Mouse (Mus musculus) midbrain, embryonic 13.5 days (tissue): ENCODE measurements around the gene Mfsd5. TPM values are rescaled to one million over a fixed set of nuclear protein-coding genes. Genes with fewer than 3 reads are reported as not detected.
A peak's percentile ranks its signal among the peaks of the same experiment; 100 is the strongest.

Experiments used
- ATAC-seq: fragments of 200-750 bp; cut with Nextera tagmentation; 2 replicates; pipeline ENCODE4 v1.8.0; 2017; ENCODE audit warnings: mild to moderate bottlenecking, moderate TSS enrichment, moderate library complexity
- H3K27ac ChIP-seq: fragments of 300-500 bp; sonication (generic); 2 replicates; pipeline ENCODE4 v1.5.1; 2015; ENCODE audit warnings: inconsistent platforms, mild to moderate bottlenecking, moderate library complexity
- H3K27me3 ChIP-seq: fragments of 300-500 bp; sonication (generic); 2 replicates; pipeline ENCODE4 v1.6.1; 2015; ENCODE audit warnings: mild to moderate bottlenecking, inconsistent platforms
- H3K36me3 ChIP-seq: fragments of 300-500 bp; sonication (generic); 2 replicates; pipeline ENCODE4 v1.6.1; 2015; ENCODE audit warnings: mild to moderate bottlenecking, inconsistent platforms
- H3K4me1 ChIP-seq: fragments of 300-500 bp; sonication (generic); replicated peaks from 2 replicates; pipeline ENCODE4 v1.6.1; 2015; ENCODE audit warnings: inconsistent platforms
- H3K4me2 ChIP-seq: fragments of 300-500 bp; sonication (generic); replicated peaks from 2 replicates; pipeline ENCODE4 v1.6.1; 2015; ENCODE audit warnings: moderate library complexity, mild to moderate bottlenecking, inconsistent platforms
- H3K4me3 ChIP-seq: fragments of 300-500 bp; sonication (generic); replicated peaks from 2 replicates; pipeline ENCODE4 v1.5.1; 2015; ENCODE audit warnings: mild to moderate bottlenecking, inconsistent platforms
- H3K9ac ChIP-seq: fragments of 300-500 bp; sonication (generic); replicated peaks from 2 replicates; pipeline ENCODE4 v1.6.1; 2015; ENCODE audit warnings: mild to moderate bottlenecking, inconsistent platforms
- H3K9me3 ChIP-seq: fragments of 300-500 bp; sonication (generic); 2 replicates; pipeline ENCODE4 v1.6.1; 2016; ENCODE audit warnings: mild to moderate bottlenecking, inconsistent platforms
- WGBS: fragments of 180-500 bp; shearing (Covaris S2); methylation state at CpG from one replicate; pipeline ENCODE4 v1.1.7; 2015; 5-methylcytosine and 5-hydroxymethylcytosine counted together
- polyA plus RNA-seq: library from polyadenylated mRNA; unstranded; fragments of >200 nt; fragmentation: Nextera tagmentation; extraction: Ambion mirVana; gene quantifications from 2 replicates; pipeline ENCODE4 v1.2.1, GENCODE M21; 2015

The Mfsd5 gene
- polyA plus RNA-seq, 1 experiment from 2014 or later: 53.4 TPM

DNA sequence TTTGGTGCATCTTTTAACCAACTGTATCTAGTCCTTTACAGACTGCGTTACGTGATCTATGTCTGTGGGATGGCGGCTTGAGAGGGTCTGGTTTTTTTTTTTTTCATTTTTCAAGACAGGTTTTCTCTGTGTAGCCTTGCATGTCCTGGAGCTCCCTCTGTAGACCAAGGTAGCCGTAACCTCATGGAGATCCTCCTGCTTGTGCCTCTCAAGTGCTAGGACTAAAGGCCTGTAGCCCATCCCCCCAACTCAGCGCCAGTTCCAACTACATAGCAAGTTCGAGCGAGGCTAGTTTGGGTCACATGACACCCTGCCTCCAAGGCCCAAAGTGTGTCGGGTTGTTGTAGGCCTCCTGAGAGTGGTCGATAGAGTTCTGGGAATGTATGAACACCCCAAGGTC is 29.5 kb downstream of the Mfsd5 start:
- Histone ChIP-seq H3K36me3 (peaks cover 61% of the 10 kb centered on the region), H3K4me3 (no peak overlapping the region), H3K4me2 (no peak overlapping the region), H3K27ac (no peak overlapping the region), H3K4me1 (no peaks in the 10 kb centered on the region), H3K9me3 (no peaks in the 10 kb centered on the region), H3K9ac (no peak overlapping the region), H3K27me3 (no peaks in the 10 kb centered on the region)
- no peak for ATAC-seq
- WGBS: 89% methylated on average over 9 of the region's 9 CpGs

DNA sequence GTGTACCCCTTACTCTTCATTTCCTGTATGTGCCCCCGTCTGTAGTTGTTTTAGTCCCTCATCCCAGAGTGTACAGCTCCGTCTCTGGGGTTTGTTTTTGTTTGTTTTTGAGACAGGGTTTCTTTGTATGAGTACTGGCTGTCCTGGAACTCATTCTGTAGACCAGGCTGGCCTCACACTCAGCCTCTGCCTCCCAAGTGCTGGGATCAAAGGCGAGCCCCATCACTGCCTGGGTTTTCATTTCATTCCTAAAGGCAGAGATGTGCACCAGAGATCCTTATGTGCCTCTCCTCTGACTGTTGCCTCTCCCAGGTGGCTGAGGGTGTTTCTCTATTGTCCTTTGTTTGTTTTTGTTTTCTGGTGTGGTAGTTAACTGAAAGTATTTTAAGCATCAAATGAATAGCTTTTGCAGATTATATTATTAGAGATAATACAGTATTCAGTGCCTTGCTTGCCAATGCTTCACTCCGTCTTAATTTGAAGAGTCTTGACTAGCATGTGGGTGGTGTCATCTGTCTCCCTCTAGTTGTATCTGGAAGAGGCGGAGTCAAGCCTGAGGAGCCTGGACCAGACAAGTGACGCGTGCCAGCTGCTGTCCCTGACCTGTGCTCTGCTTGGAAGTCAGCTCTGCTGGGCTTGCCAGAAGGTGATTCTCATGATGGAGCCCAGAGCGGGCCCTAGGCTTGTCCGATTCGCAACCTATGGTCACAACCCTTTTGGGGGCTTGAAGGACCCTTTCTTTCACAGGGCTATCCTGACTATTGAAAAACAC is 31.0 kb downstream of the Mfsd5 start:
- 88% methylated on average over 10 of the region's 10 CpGs for WGBS
- Histone ChIP-seq H3K9me3 (no peaks in the 10 kb centered on the region), H3K36me3 (peaks cover 62% of the 10 kb centered on the region), H3K4me1 (no peaks in the 10 kb centered on the region), H3K4me2 (no peak overlapping the region), H3K27me3 (no peaks in the 10 kb centered on the region), H3K9ac (no peak overlapping the region), H3K4me3 (no peak overlapping the region), H3K27ac (no peak overlapping the region)
- no peak for ATAC-seq

DNA sequence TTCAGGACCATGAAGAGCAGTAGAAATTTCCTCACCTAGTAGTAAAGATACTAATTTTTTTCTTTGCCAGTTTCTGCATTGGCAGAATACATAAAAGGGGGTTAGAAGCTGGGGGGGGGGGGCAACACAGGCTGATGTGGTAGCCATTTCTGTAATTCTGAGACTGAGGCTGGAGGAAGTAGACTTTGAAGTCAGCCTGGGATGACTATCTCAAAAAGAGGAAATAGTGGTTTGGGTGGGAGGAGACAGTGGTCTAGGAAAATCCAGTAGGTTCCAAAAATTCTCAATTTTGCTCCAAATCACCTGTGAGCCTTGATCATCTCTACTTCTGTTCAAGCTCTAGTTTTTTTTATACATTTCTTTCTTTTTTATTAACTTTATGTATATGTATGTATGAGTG is 32.2 kb downstream of the Mfsd5 start:
- ATAC-seq: no peak
- Histone ChIP-seq H3K4me3 (no peak overlapping the region), H3K36me3 (peaks cover 56% of the 10 kb centered on the region), H3K9ac (no peak overlapping the region), H3K4me1 (no peaks in the 10 kb centered on the region), H3K9me3 (no peaks in the 10 kb centered on the region), H3K27me3 (no peaks in the 10 kb centered on the region), H3K27ac (no peak overlapping the region), H3K4me2 (no peak overlapping the region)

- Histone ChIP-seq H3K4me3 (no peak overlapping the region), H3K27ac (no peak overlapping the region), H3K36me3 (peaks cover 49% of the 10 kb centered on the region), H3K27me3 (no peaks in the 10 kb centered on the region), H3K9me3 (no peaks in the 10 kb centered on the region), H3K4me1 (no peaks in the 10 kb centered on the region), H3K9ac (no peak overlapping the region), H3K4me2 (no peak overlapping the region)
- ATAC-seq: no peak
- 95% methylated on average over 8 of the region's 8 CpGs for WGBS
Measured at GRCm38 (mm10) chr15:102315292-102315691, 36.0 kb downstream of the Mfsd5 start.

DNA sequence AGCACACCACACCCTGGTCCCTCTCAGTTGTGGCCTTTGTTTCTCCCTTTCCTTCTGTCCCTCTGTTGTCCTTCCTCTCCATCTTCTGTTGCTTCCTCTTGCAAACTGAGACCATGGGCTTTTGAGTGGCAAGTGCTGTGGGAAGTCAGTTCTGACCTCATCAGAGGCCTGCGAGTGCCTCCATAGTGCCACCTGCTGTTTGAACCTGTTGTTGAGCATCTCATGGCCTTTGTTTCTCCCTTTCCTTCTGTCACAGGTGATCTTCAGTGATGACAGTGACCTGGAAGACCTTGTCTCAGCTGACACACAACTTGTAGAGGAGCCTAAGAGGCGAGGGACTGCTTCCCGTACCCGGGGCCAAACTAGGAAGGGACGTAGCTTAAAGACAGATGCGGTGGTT is 37.0 kb downstream of the Mfsd5 start:
- Histone ChIP-seq H3K27me3 (no peaks in the 10 kb centered on the region), H3K4me2 (no peak overlapping the region), H3K36me3 (peaks cover 55% of the 10 kb centered on the region), H3K9me3 (no peaks in the 10 kb centered on the region), H3K9ac (no peak overlapping the region), H3K4me1 (no peaks in the 10 kb centered on the region), H3K4me3 (no peak overlapping the region), H3K27ac (no peak overlapping the region)
- 0 out of 2 replicates have a peak, but pooled peaks have one; percentile 40 for ATAC-seq
- WGBS: 86% methylated on average over 6 of the region's 6 CpGs

- H3K9ac ChIP-seq: no peak overlapping the region
- H3K4me2 ChIP-seq: peak overlapping the region; percentile 76
- no peaks in the 10 kb centered on the region for H3K27me3 ChIP-seq
- H3K4me3 ChIP-seq: 0 out of 2 replicates have a peak overlapping the region, but pooled peaks have one; percentile 11
- peaks cover 16% of the 10 kb centered on the region for H3K4me1 ChIP-seq
- no peaks in the 10 kb centered on the region for H3K9me3 ChIP-seq
- peaks cover 56% of the 10 kb centered on the region for H3K36me3 ChIP-seq
- 73% methylated on average over 12 of the region's 12 CpGs for WGBS
- ATAC-seq: no peak
- H3K27ac ChIP-seq: no peak overlapping the region
Measured at GRCm38 (mm10) chr15:102324654-102325473, 45.6 kb downstream of the Mfsd5 start.

- peak within 1 kb of the TSS; percentile 71 for H3K27ac ChIP-seq
- H3K27me3 ChIP-seq: no peaks in the 10 kb centered on the region
- peak within 1 kb of the TSS; percentile 76 for H3K4me2 ChIP-seq
- peaks cover 17% of the 10 kb centered on the region for H3K4me1 ChIP-seq
- peaks cover 55% of the 10 kb centered on the region for H3K36me3 ChIP-seq
- H3K9me3 ChIP-seq: no peaks in the 10 kb centered on the region
- peak within 1 kb of the TSS; percentile 94 for H3K4me3 ChIP-seq
- peak within 1 kb of the TSS; percentile 91 for H3K9ac ChIP-seq
- WGBS: under 1% methylated on average over 40 of the region's 40 CpGs
- peak; percentile 95 for ATAC-seq
Measured at GRCm38 (mm10) chr15:102326022-102326576, 46.8 kb downstream of the Mfsd5 start, which contains the start of gene Pfdn5. Pfdn5 (plus strand) TSS chr15:102326116.

DNA sequence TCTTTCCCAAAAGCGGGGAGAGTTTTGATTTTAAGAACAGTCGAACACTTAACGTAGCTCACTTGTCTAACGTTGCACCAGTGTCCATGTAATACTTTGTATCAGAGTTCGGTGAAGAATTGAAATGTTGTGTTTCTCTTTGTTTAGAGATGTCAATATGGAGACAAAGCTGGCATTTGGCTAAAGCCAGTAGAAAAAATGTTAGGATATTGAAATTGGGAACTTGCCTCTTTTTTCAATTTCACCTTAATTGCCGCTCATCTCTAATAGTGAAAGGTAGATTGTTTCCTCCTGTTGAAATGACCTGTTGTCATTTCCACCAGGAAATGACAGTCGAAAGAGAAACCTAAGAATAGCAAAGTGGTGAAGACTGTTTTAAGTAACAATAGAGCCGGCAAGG is 47.6 kb downstream of the Mfsd5 start:
- no peak for ATAC-seq
- Histone ChIP-seq H3K27ac (no peak overlapping the region), H3K4me3 (peak overlapping the region; percentile 94), H3K9ac (peak overlapping the region; percentile 91), H3K4me2 (peak overlapping the region; percentile 76), H3K36me3 (peaks cover 48% of the 10 kb centered on the region), H3K9me3 (no peaks in the 10 kb centered on the region), H3K4me1 (peaks cover 21% of the 10 kb centered on the region), H3K27me3 (no peaks in the 10 kb centered on the region)
- 74% methylated on average over 8 of the region's 8 CpGs for WGBS

Other genes with a start within 250 kb of the Mfsd5 start
- gene Eif4b, start 205.7 kb upstream of the Mfsd5 start, polyA plus RNA-seq: 89.9 and 91.2 TPM in 2 replicates
- gene Tns2, start 179.0 kb upstream of the Mfsd5 start, polyA plus RNA-seq: 6.1 and 6.9 TPM in 2 replicates
- gene Spryd3, start 143.2 kb upstream of the Mfsd5 start, polyA plus RNA-seq: 38.0 and 38.5 TPM in 2 replicates
- gene Igfbp6, start 135.1 kb upstream of the Mfsd5 start, polyA plus RNA-seq: 0.72 and 0.81 TPM in 2 replicates
- not detected in 2 replicates for gene Soat2, start 128.9 kb upstream of the Mfsd5 start, polyA plus RNA-seq
- gene Zfp740, start 76.2 kb upstream of the Mfsd5 start, polyA plus RNA-seq: 81.1 and 83.0 TPM in 2 replicates
- 37.9 and 40.2 TPM in 2 replicates for gene Csad, start 74.7 kb upstream of the Mfsd5 start, polyA plus RNA-seq
- gene Itgb7, start 47.5 kb upstream of the Mfsd5 start, polyA plus RNA-seq: 0.71 and 0.82 TPM in 2 replicates
- 2.7 and 3.4 TPM in 2 replicates for gene Rarg, start 21.9 kb upstream of the Mfsd5 start, polyA plus RNA-seq
- gene Gm9918, start 8.9 kb upstream of the Mfsd5 start, polyA plus RNA-seq: 0.07 and 0.12 TPM in 2 replicates
- 11.0 and 13.3 TPM in 2 replicates for gene Espl1, start 16.8 kb downstream of the Mfsd5 start, polyA plus RNA-seq
- 472 and 474 TPM in 2 replicates for gene Pfdn5, start 46.7 kb downstream of the Mfsd5 start, polyA plus RNA-seq
- 93.8 and 105 TPM in 2 replicates for gene Myg1, start 52.3 kb downstream of the Mfsd5 start, polyA plus RNA-seq
- gene Aaas, start 71.3 kb downstream of the Mfsd5 start, polyA plus RNA-seq: 41.4 and 44.1 TPM in 2 replicates
- gene Sp7, start 87.7 kb downstream of the Mfsd5 start, polyA plus RNA-seq: 0.14 and 0.28 TPM in 2 replicates
- 5.6 TPM in 2 replicates for gene Sp1, start 126.7 kb downstream of the Mfsd5 start, polyA plus RNA-seq
- gene Amhr2, start 165.9 kb downstream of the Mfsd5 start, polyA plus RNA-seq: 0.30 and 0.74 TPM in 2 replicates
- gene Prr13, start 179.6 kb downstream of the Mfsd5 start, polyA plus RNA-seq: 113 and 119 TPM in 2 replicates
- gene Pcbp2, start 191.1 kb downstream of the Mfsd5 start, polyA plus RNA-seq: 164 and 166 TPM in 2 replicates
- gene Gm10337, start 224.3 kb downstream of the Mfsd5 start, polyA plus RNA-seq: 4.5 and 16.7 TPM in 2 replicates
- gene Map3k12, start 237.6 kb downstream of the Mfsd5 start, polyA plus RNA-seq: 47.9 and 53.9 TPM in 2 replicates
- 98.2 and 101 TPM in 2 replicates for gene Tarbp2, start 238.7 kb downstream of the Mfsd5 start, polyA plus RNA-seq
- 2.9 and 5.0 TPM in 2 replicates for gene Npff, start 245.5 kb downstream of the Mfsd5 start, polyA plus RNA-seq